Mouse (Mus musculus) erythroblast, adult 5-6 weeks (primary cell): Measurements from ENCODE around the gene Arpp21. TPM values are rescaled to one million over a fixed set of nuclear protein-coding genes. Genes with fewer than 3 reads are reported as not detected.
"Not testable (repeated sequence)": the region's sequence is repeated elsewhere in the genome, so short reads cannot be mapped to it uniquely, and the experiment has no call there.

Source experiments
- ATAC-seq: replicated peaks from 2 replicates; pipeline ENCODE4 v1.8.0; 2016; ENCODE audit warnings: moderate number of reproducible peaks, mild to moderate bottlenecking, moderate TSS enrichment, inconsistent platforms; ENCODE audit not compliant: poor library complexity, low FRiP score, severe bottlenecking
- total RNA-seq, 2 experiments: library from RNA; stranded (forward) in 1 of 2; stranded (reverse) in 1 of 2; fragments of 150-400 nt in 1 of 2; fragments of 200-764, 138-1000 nt in 1 of 2; gene quantifications; 2 replicates each; pipeline versions ENCODE4 v1.2.3 to v1.2.4; 2015 to 2017; ENCODE audit warnings: low replicate concordance in 2 of 2

The Arpp21 gene
- total RNA-seq, 2 experiments from 2014 or later, result not detected

- ATAC-seq, result no peak
Measured at GRCm38 (mm10) chr9:112054807-112055381, 180.8 kb downstream of the Arpp21 start.

- ATAC-seq, result no peak
Measured at GRCm38 (mm10) chr9:112047903-112048467, 187.8 kb downstream of the Arpp21 start.

- no peak for ATAC-seq
Measured at GRCm38 (mm10) chr9:112040566-112040965, 195.2 kb downstream of the Arpp21 start.

- ATAC-seq, result no peak
Measured at GRCm38 (mm10) chr9:112037732-112038131, 198.0 kb downstream of the Arpp21 start.

- ATAC-seq, result not testable (repeated sequence)
Measured at GRCm38 (mm10) chr9:112033840-112034239, 201.9 kb downstream of the Arpp21 start.

- no peak for ATAC-seq
Measured at GRCm38 (mm10) chr9:112032169-112032568, 203.6 kb downstream of the Arpp21 start.

GRCm38 (mm10) chr9:112023562-112024015 is 212.1 kb downstream of the Arpp21 start:
- ATAC-seq, result no peak

- ATAC-seq, result no peak
Measured at GRCm38 (mm10) chr9:112023111-112023510, 212.6 kb downstream of the Arpp21 start.
